ENCODE assay signal across 10 mouse cellular contexts in the genomic region with DNA sequence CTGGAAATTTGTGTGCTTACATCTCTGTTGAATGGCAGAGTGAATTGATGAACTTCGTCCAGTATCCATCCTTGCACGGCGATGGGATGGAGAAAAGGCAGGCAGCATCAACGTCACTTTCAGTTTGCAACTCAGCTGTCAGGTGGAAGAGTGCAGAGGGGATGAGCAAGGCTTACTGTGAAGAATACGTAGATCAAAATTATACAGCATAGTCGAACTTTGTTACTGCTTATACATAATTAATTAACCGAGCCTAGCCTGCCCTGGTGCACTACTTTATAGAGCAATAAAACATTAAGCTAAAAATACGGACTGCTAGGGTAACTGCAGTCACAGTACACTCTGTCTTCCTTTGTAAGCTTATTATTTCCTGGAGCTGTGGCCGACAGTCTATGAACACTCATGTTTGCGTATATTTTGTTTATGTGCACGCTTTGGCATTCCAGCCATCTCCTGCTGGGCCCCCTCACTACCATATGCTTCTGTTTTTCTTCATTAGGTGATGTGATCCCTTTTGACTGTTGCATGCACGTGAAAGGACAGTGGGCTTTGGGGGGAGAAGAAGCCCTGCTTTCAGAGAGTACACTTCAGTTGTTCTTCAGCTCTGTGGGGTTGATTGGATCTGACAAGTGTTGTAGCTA.
DNase-seq lines count a peak whose midpoint lies in the region; ATAC-seq and TF ChIP-seq lines count a peak whose summit lies in the region.
"Had no signal": no experiment of that assay in that cellular context is flagged by ENCODE, and none has a peak within 500 bp of the region (broad histone marks: within the 10 kb centered on the region; RNA-seq: fewer than 3 reads in every experiment).

No protein-coding gene starts in this region.

- no peaks in the 10 kb centered on the region for H3K27me3 ChIP-seq in forebrain, postnatal 0 days (ENCODE audit: insufficient read depth, low read length)
- H3K27me3 ChIP-seq in myocyte (ENCODE audit: control insufficient read depth, insufficient read depth, insufficient read length): no peaks in the 10 kb centered on the region

- H3K9me3 ChIP-seq in forebrain, postnatal 0 days (ENCODE audit: low read length): no peaks in the 10 kb centered on the region

- H3K9ac ChIP-seq in forebrain, postnatal 0 days: no peak overlapping the region

- H3K27ac ChIP-seq in forebrain, postnatal 0 days (ENCODE audit: low read depth, low read length): no peak overlapping the region
- H3K27ac ChIP-seq: left cerebral cortex, adult 2 months had no signal

- peak; percentile 47; the same call in 1 of the 2 replicates for ATAC-seq in frontal cortex, adult (ENCODE audit: low TSS enrichment)
- no peak for ATAC-seq in forebrain, postnatal 0 days
- no peak for ATAC-seq in erythroblast, adult 5-6 weeks (replicated peaks; ENCODE audit: low FRiP score, poor library complexity, severe bottlenecking)

- H3ac ChIP-seq in myocyte (ENCODE audit: control insufficient read depth, insufficient read length): no peak overlapping the region

- 50% methylated on average over 12 of the region's 12 CpGs for WGBS in forebrain, postnatal 0 days

- no peaks in the 10 kb centered on the region for H3K36me3 ChIP-seq in forebrain, postnatal 0 days (ENCODE audit: insufficient read depth)
- H3K36me3 ChIP-seq in myocyte (ENCODE audit: control insufficient read depth, insufficient read depth): no peaks in the 10 kb centered on the region

- no peak for TF ChIP-seq CTCF in forebrain, postnatal 0 days (IDR thresholded peaks at IDR 0.05; ENCODE audit: low read depth)

- no peaks in the 10 kb centered on the region for H3K79me2 ChIP-seq in myocyte (ENCODE audit: control insufficient read depth, insufficient read depth)

- no peaks in the 10 kb centered on the region for H3K4me1 ChIP-seq in forebrain, postnatal 0 days (ENCODE audit: insufficient read depth)

- TF ChIP-seq POLR2A in myocyte (IDR thresholded peaks at IDR 0.05; ENCODE audit: insufficient read length, low read depth): no peak

- no peak overlapping the region for H3K4me3 ChIP-seq in forebrain, postnatal 0 days (ENCODE audit: low read depth, low read length)
- no peak overlapping the region for H3K4me3 ChIP-seq in myocyte
- H3K4me3 ChIP-seq: left cerebral cortex, adult 2 months had no signal

- H3K4me2 ChIP-seq in forebrain, postnatal 0 days (ENCODE audit: low read depth): peak overlapping the region; percentile 11; the same call in 1 of the 2 replicates
- peak overlapping the region; percentile 67 for H3K4me2 ChIP-seq in myocyte (ENCODE audit: low read depth)

- DNase-seq in frontal cortex, postnatal 14 days (ENCODE audit: low spot score in 2 of 2): no peak
- peak; percentile 40 for DNase-seq in cerebellum, adult 11-12 months
- no peak for DNase-seq in forebrain, postnatal 0 days
- DNase-seq in right cerebral cortex, adult 2 months (ENCODE audit: low spot score in 2 of 2): no peak
- no peak for DNase-seq in urinary bladder, postnatal 14 days (ENCODE audit: low spot score)
- DNase-seq: lung, postnatal 10 days had no signal

TF ChIP-seq in myocyte, 11 proteins besides CTCF, POLR2A, EP300 and RAD21:
- no peak for TF ChIP-seq E2F4 (IDR thresholded peaks at IDR 0.05; ENCODE audit: insufficient read depth)
- TF ChIP-seq TCF3 (IDR thresholded peaks at IDR 0.05; ENCODE audit: insufficient read length, low read depth): no peak
- TF ChIP-seq SRF (IDR thresholded peaks at IDR 0.05; ENCODE audit: control insufficient read depth, insufficient read length, low read depth): no peak
- no peak for TF ChIP-seq POLR2AphosphoS2 (IDR thresholded peaks at IDR 0.05; ENCODE audit: insufficient read length, low read depth)
- TF ChIP-seq MAX (IDR thresholded peaks at IDR 0.05; ENCODE audit: low read depth): no peak
TF ChIP-seq in myocyte: peak in this region for 0.
